Mouse (Mus musculus) embryo, embryonic 11.5 days (tissue): Measurements from ENCODE around the gene Prrx2.
"Not testable (repeated sequence)": the region's sequence is repeated elsewhere in the genome, so short reads cannot be mapped to it uniquely, and the experiment has no call there.

ENCODE experiments used
- DNase-seq: peaks from one replicate; pipeline ENCODE4 v3.0.0-alpha.2; 2012; ENCODE audit warnings: low read depth, low spot score

Prrx2 gene

GRCm38 (mm10) chr2:30912291-30912773 is 77.6 kb downstream of the Prrx2 start:
- DNase-seq = no peak

GRCm38 (mm10) chr2:30913022-30913421 is 78.2 kb downstream of the Prrx2 start:
- no peak for DNase-seq

- DNase-seq = no peak
Measured at GRCm38 (mm10) chr2:30914836-30915235, 80.1 kb downstream of the Prrx2 start.

GRCm38 (mm10) chr2:30915376-30915775 is 80.6 kb downstream of the Prrx2 start:
- no peak for DNase-seq

GRCm38 (mm10) chr2:30915933-30916332 is 81.2 kb downstream of the Prrx2 start:
- DNase-seq = not testable (repeated sequence)

- DNase-seq = no peak
Measured at GRCm38 (mm10) chr2:30917649-30918048, 82.9 kb downstream of the Prrx2 start.

GRCm38 (mm10) chr2:30918126-30918525 is 83.4 kb downstream of the Prrx2 start:
- no peak for DNase-seq

- no peak for DNase-seq
Measured at GRCm38 (mm10) chr2:30918780-30919329, 84.1 kb downstream of the Prrx2 start.

- no peak for DNase-seq
Measured at GRCm38 (mm10) chr2:30920216-30920615, 85.4 kb downstream of the Prrx2 start.

GRCm38 (mm10) chr2:30923099-30923498 is 88.3 kb downstream of the Prrx2 start:
- no peak for DNase-seq

GRCm38 (mm10) chr2:30925181-30925580 is 90.4 kb downstream of the Prrx2 start:
- no peak for DNase-seq

- no peak for DNase-seq
Measured at GRCm38 (mm10) chr2:30926381-30926780, 91.6 kb downstream of the Prrx2 start.

GRCm38 (mm10) chr2:30927151-30927781 is 92.5 kb downstream of the Prrx2 start:
- DNase-seq = no peak

- peak; percentile 72 for DNase-seq
Measured at GRCm38 (mm10) chr2:30927844-30928628, 93.3 kb downstream of the Prrx2 start.

GRCm38 (mm10) chr2:30928893-30929482 is 94.2 kb downstream of the Prrx2 start:
- no peak for DNase-seq

- peak; percentile 47 for DNase-seq
Measured at GRCm38 (mm10) chr2:30929483-30930045, 94.8 kb downstream of the Prrx2 start, which contains the start of gene Ptges. TSS of gene Ptges (minus strand) at chr2:30929863.

GRCm38 (mm10) chr2:30930846-30931245 is 96.1 kb downstream of the Prrx2 start:
- DNase-seq = not testable (repeated sequence)
